ENCODE assay signal across 29 mouse cellular contexts in genomic region chr1:166104858-166105257, GRCm38 (mm10). TPM values are rescaled to one million over a fixed set of nuclear protein-coding genes. Genes with fewer than 3 reads are reported as not detected.
A peak's percentile ranks its signal among the peaks of the same experiment; 100 is the strongest.
DNase-seq lines count a peak whose midpoint lies in the region; ATAC-seq and TF ChIP-seq lines count a peak whose summit lies in the region.
"Had no signal": no experiment of that assay in that cellular context is flagged by ENCODE, and none has a peak within 500 bp of the region (broad histone marks: within the 10 kb centered on the region; RNA-seq: fewer than 3 reads in every experiment).

No protein-coding gene starts in this region.

- TF ChIP-seq CTCF in liver, embryonic 14.5 days (IDR thresholded peaks at IDR 0.05; ENCODE audit: low read depth) = no peak

- H3K27ac ChIP-seq in liver, embryonic 11.5 days (ENCODE audit: low read depth, low read length) = no peak overlapping the region
- no peak overlapping the region for H3K27ac ChIP-seq in liver, embryonic 14.5 days
- H3K27ac ChIP-seq: forebrain, embryonic 10.5 days; forebrain, embryonic 13.5 days; gastrocnemius, adult 2 months; heart, embryonic 15.5 days; hindbrain, embryonic 12.5 days; hindbrain, embryonic 15.5 days had no signal

- WGBS in liver, embryonic 11.5 days = 58% methylated on average over 3 of the region's 3 CpGs
- 36% methylated on average over 3 of the region's 3 CpGs for WGBS in liver, embryonic 14.5 days (ENCODE audit: insufficient replicate concordance)

- peak; percentile 78 for ATAC-seq in liver, embryonic 11.5 days (replicated peaks; ENCODE audit: low FRiP score)
- ATAC-seq in liver, embryonic 14.5 days (ENCODE audit: insufficient read depth) = peak; percentile 68; the same call in 1 of the 2 replicates
- 0 out of 2 replicates have a peak, but pooled peaks have one; percentile 5 for ATAC-seq in megakaryocyte progenitor cell, adult 5-6 weeks (replicated peaks; ENCODE audit: poor library complexity)
- ATAC-seq: forebrain, embryonic 13.5 days; forebrain, postnatal 0 days; Patski had no signal

- no peak overlapping the region for H3K4me2 ChIP-seq in liver, embryonic 11.5 days
- no peak overlapping the region for H3K4me2 ChIP-seq in liver, embryonic 14.5 days (ENCODE audit: low read depth)
- H3K4me2 ChIP-seq: forebrain, embryonic 13.5 days; heart, embryonic 12.5 days; heart, embryonic 15.5 days; hindbrain, embryonic 12.5 days; hindbrain, embryonic 15.5 days had no signal

- intact Hi-C loops in heart, postnatal 10 days (cut with DNase I) = no loop called here

- H3K27me3 ChIP-seq in liver, embryonic 11.5 days (replicated peaks; ENCODE audit: control insufficient read depth, insufficient read depth, low read length) = no peaks in the 10 kb centered on the region; the same call in 1 of the 2 replicates
- H3K27me3 ChIP-seq in liver, embryonic 14.5 days (ENCODE audit: control insufficient read depth, insufficient read depth, low read length) = no peaks in the 10 kb centered on the region
- H3K27me3 ChIP-seq: forebrain, embryonic 13.5 days; heart, embryonic 12.5 days; heart, embryonic 15.5 days; hindbrain, embryonic 12.5 days; hindbrain, embryonic 15.5 days; Patski had no signal

- H3K9me3 ChIP-seq in liver, embryonic 11.5 days (ENCODE audit: control insufficient read depth, low read length) = no peaks in the 10 kb centered on the region
- no peaks in the 10 kb centered on the region for H3K9me3 ChIP-seq in liver, embryonic 14.5 days (ENCODE audit: control insufficient read depth, low read length)
- H3K9me3 ChIP-seq: forebrain, embryonic 10.5 days; forebrain, embryonic 13.5 days; heart, embryonic 12.5 days; heart, embryonic 15.5 days; hindbrain, embryonic 12.5 days; hindbrain, embryonic 15.5 days had no signal

- no peak overlapping the region for H3K4me3 ChIP-seq in liver, embryonic 11.5 days (ENCODE audit: low read depth, low read length)
- H3K4me3 ChIP-seq in liver, embryonic 14.5 days (ENCODE audit: insufficient read depth in 1 of 2, low read depth in 2 of 2, low read length in 2 of 2) = no peak overlapping the region
- H3K4me3 ChIP-seq: forebrain, embryonic 10.5 days; forebrain, embryonic 13.5 days; gastrocnemius, adult 2 months; heart, embryonic 12.5 days; heart, embryonic 15.5 days; hindbrain, embryonic 12.5 days; hindbrain, embryonic 15.5 days had no signal

- DNase-seq in heart, adult 11 months = peak; percentile 82
- no peak for DNase-seq in heart, postnatal 10 days
- no peak for DNase-seq in liver, embryonic 11.5 days (ENCODE audit: low spot score)
- no peak for DNase-seq in liver, embryonic 14.5 days (ENCODE audit: low read depth in 3 of 3, low spot score in 3 of 3)
- DNase-seq in MN1 (ENCODE audit: low spot score) = no peak
- no peak for DNase-seq in right cerebral cortex, postnatal 10 days (ENCODE audit: low spot score in 2 of 2)
- no peak for DNase-seq in spleen, postnatal 4 days (ENCODE audit: low spot score in 2 of 2)
- DNase-seq: adrenal gland, postnatal 10 days; adrenal gland, postnatal 36 days; cerebellum, adult 18-20 months; cerebellum, adult 9-10 months; cerebellum, postnatal 14 days; forebrain, postnatal 0 days; gastrocnemius, adult 2 months; gastrocnemius, postnatal 14 days; heart, adult 18-20 months; heart, postnatal 14 days; heart, postnatal 4 days had no signal

- H3K4me1 ChIP-seq in liver, embryonic 11.5 days (replicated peaks; ENCODE audit: control insufficient read depth, insufficient read depth, low read length) = peaks cover 7% of the 10 kb centered on the region
- H3K4me1 ChIP-seq in liver, embryonic 14.5 days (replicated peaks; ENCODE audit: control insufficient read depth in 2 of 2, insufficient read depth in 2 of 2, low read length in 1 of 2) = peaks cover 0 to 4% of the 10 kb centered on the region in 2 experiments; a peak in 1 of 4 replicates
- H3K4me1 ChIP-seq: forebrain, embryonic 13.5 days; heart, embryonic 12.5 days; heart, embryonic 15.5 days; hindbrain, embryonic 12.5 days; hindbrain, embryonic 15.5 days had no signal

- H3K9ac ChIP-seq in liver, embryonic 11.5 days (ENCODE audit: low read depth, low read length) = no peak overlapping the region
- H3K9ac ChIP-seq in liver, embryonic 14.5 days (replicated peaks) = no peak overlapping the region
- H3K9ac ChIP-seq: forebrain, embryonic 13.5 days; forebrain, postnatal 0 days; heart, embryonic 12.5 days; heart, embryonic 15.5 days; hindbrain, embryonic 12.5 days; hindbrain, embryonic 15.5 days had no signal

- peak; percentile 53 for TF ChIP-seq EP300 in liver, embryonic 14.5 days (IDR thresholded peaks at IDR 0.05; ENCODE audit: low read depth)

- H3K36me3 ChIP-seq in liver, embryonic 11.5 days (ENCODE audit: control insufficient read depth, insufficient read depth, low read length) = no peaks in the 10 kb centered on the region
- no peaks in the 10 kb centered on the region for H3K36me3 ChIP-seq in liver, embryonic 14.5 days (replicated peaks; ENCODE audit: control insufficient read depth, insufficient read depth, low read depth)
- H3K36me3 ChIP-seq: hindbrain, embryonic 12.5 days; hindbrain, embryonic 15.5 days had no signal

RNA-seq across cellular contexts. Expression of gene Dusp27, which starts 22.9 kb away (rescaled TPM):
- 10 to 100 TPM; 53.6 to 60.3 TPM for total RNA-seq in heart, postnatal 10 days (2021)
- polyA plus RNA-seq in liver, embryonic 11.5 days (2014; fragmentation: Nextera tagmentation; extraction: Ambion mirVana) = 0.84 and 1.0 TPM in 2 replicates
- polyA plus RNA-seq in liver, embryonic 14.5 days (2012; rRNA removed) = 0.02 and 0.03 TPM in 2 replicates
- polyA plus RNA-seq in liver, embryonic 14.5 days (2014; fragmentation: Nextera tagmentation; extraction: Ambion mirVana) = 0.08 TPM in 1 of 2 replicates, not detected in the other
- total RNA-seq in megakaryocyte progenitor cell, adult 5-6 weeks (2015) = not detected in 2 replicates
- total RNA-seq in megakaryocyte progenitor cell, adult 5-6 weeks (2017) = not detected in 2 replicates
- total RNA-seq: adrenal gland, adult 18-20 months had no signal
- polyA plus RNA-seq: Patski had no signal

RNA-seq across cellular contexts. Expression of gene Gpa33, which starts 25.2 kb away (rescaled TPM):
- not detected for total RNA-seq in heart, postnatal 10 days (2021)
- not detected in 2 replicates for polyA plus RNA-seq in liver, embryonic 11.5 days (2014; fragmentation: Nextera tagmentation; extraction: Ambion mirVana)
- polyA plus RNA-seq in liver, embryonic 14.5 days (2012; rRNA removed) = 0.01 and 0.12 TPM in 2 replicates
- polyA plus RNA-seq in liver, embryonic 14.5 days (2014; fragmentation: Nextera tagmentation; extraction: Ambion mirVana) = not detected in 2 replicates
- total RNA-seq in megakaryocyte progenitor cell, adult 5-6 weeks (2015) = not detected in 2 replicates
- not detected in 2 replicates for total RNA-seq in megakaryocyte progenitor cell, adult 5-6 weeks (2017)
- total RNA-seq: gastrocnemius, adult 2 months; gastrocnemius, postnatal 14 days; gastrocnemius, postnatal 4 days; heart, adult 18-20 months; heart, postnatal 14 days; heart, postnatal 4 days had no signal
- polyA plus RNA-seq: forebrain, embryonic 13.5 days; frontal cortex, adult 2 months; heart, embryonic 15.5 days; hindbrain, embryonic 15.5 days; Patski had no signal

Comparison
In these comparisons a context has a peak if more than half of its experiments do, and no peak if none do; other contexts are left out.
1. ATAC-seq: peak in every context shown above with its lines; median percentile 78 in liver, embryonic 11.5 days; 68 in liver, embryonic 14.5 days; 5 in megakaryocyte progenitor cell, adult 5-6 weeks.
2. RNA of gene Dusp27, which starts 22.9 kb away (total RNA-seq): 53.6 to 60.3 TPM in heart, postnatal 10 days; not detected in megakaryocyte progenitor cell, adult 5-6 weeks; every median in the first group is over 10 times any median in the second.